Mouse (Mus musculus): ENCODE results near the gene Pwwp2a. TPM values are rescaled to one million over a fixed set of nuclear protein-coding genes. Genes with fewer than 3 reads are reported as not detected.

Pwwp2a gene
- total and polyA plus RNA-seq, 2 experiments from 2014 or later = 12.4 to 16.9 TPM

GRCm38 (mm10) chr11:43755411-43755810, 73.6 kb downstream of the Pwwp2a start:
- H3K36me3 ChIP-seq (replicated peaks; ENCODE audit: control insufficient read depth, insufficient read depth, low read length) = no peaks in the 10 kb centered on the region
- no peak overlapping the region for H3K4me2 ChIP-seq (ENCODE audit: low read depth, low read length)
- WGBS = 69% methylated on average over 5 of the region's 5 CpGs
- ATAC-seq (ENCODE audit: insufficient read depth, low read depth) (no peak), DNase-seq (ENCODE audit: low spot score) (no peak)
- H3K9me3 ChIP-seq (replicated peaks; ENCODE audit: control insufficient read depth, low read length) = no peaks in the 10 kb centered on the region
- H3K4me1 ChIP-seq (ENCODE audit: control insufficient read depth, insufficient read depth) = no peaks in the 10 kb centered on the region
- no peak overlapping the region for H3K4me3 ChIP-seq (ENCODE audit: low read depth, low read length)
- no peak overlapping the region for H3K9ac ChIP-seq (replicated peaks; ENCODE audit: low read depth, low read length)
- H3K27me3 ChIP-seq (ENCODE audit: control insufficient read depth, insufficient read depth, low read length) = no peaks in the 10 kb centered on the region
- TF ChIP-seq CTCF (IDR thresholded peaks at IDR 0.05; ENCODE audit: low read depth) (no peak), EP300 (IDR thresholded peaks at IDR 0.05; ENCODE audit: low read depth) (no peak)
- no peak overlapping the region for H3K27ac ChIP-seq (ENCODE audit: low read depth)

- no peak overlapping the region for H3K9ac ChIP-seq (replicated peaks; ENCODE audit: low read depth, low read length)
- no peak overlapping the region for H3K4me2 ChIP-seq (ENCODE audit: low read depth, low read length)
- H3K9me3 ChIP-seq (replicated peaks; ENCODE audit: control insufficient read depth, low read length) = no peaks in the 10 kb centered on the region
- H3K27ac ChIP-seq (ENCODE audit: low read depth) = no peak overlapping the region
- no peaks in the 10 kb centered on the region for H3K27me3 ChIP-seq (ENCODE audit: control insufficient read depth, insufficient read depth, low read length)
- WGBS = 48% methylated on average over 2 of the region's 2 CpGs
- DNase-seq (ENCODE audit: low spot score) (no peak), ATAC-seq (ENCODE audit: insufficient read depth, low read depth) (no peak)
- no peaks in the 10 kb centered on the region for H3K36me3 ChIP-seq (replicated peaks; ENCODE audit: control insufficient read depth, insufficient read depth, low read length)
- H3K4me3 ChIP-seq (ENCODE audit: low read depth, low read length) = no peak overlapping the region
- H3K4me1 ChIP-seq (ENCODE audit: control insufficient read depth, insufficient read depth) = no peaks in the 10 kb centered on the region
- no peak for TF ChIP-seq CTCF (IDR thresholded peaks at IDR 0.05; ENCODE audit: low read depth)
- no peak for TF ChIP-seq EP300 (IDR thresholded peaks at IDR 0.05; ENCODE audit: low read depth)
Measured at GRCm38 (mm10) chr11:43758436-43758835, 76.6 kb downstream of the Pwwp2a start.

- WGBS = 6% methylated on average over 37 of the region's 37 CpGs
- Histone ChIP-seq H3K4me2 (ENCODE audit: low read depth, low read length) (peak overlapping the region; percentile 61), H3K27ac (ENCODE audit: low read depth) (no peak overlapping the region), H3K9me3 (replicated peaks; ENCODE audit: control insufficient read depth, low read length) (no peaks in the 10 kb centered on the region), H3K9ac (replicated peaks; ENCODE audit: low read depth, low read length) (no peak overlapping the region), H3K27me3 (ENCODE audit: control insufficient read depth, insufficient read depth, low read length) (no peaks in the 10 kb centered on the region), H3K4me3 (ENCODE audit: low read depth, low read length) (peak overlapping the region; percentile 45), H3K36me3 (replicated peaks; ENCODE audit: control insufficient read depth, insufficient read depth, low read length) (no peaks in the 10 kb centered on the region), H3K4me1 (ENCODE audit: control insufficient read depth, insufficient read depth) (no peaks in the 10 kb centered on the region)
- TF ChIP-seq CTCF (IDR thresholded peaks at IDR 0.05; ENCODE audit: low read depth) (peak; percentile 93), EP300 (IDR thresholded peaks at IDR 0.05; ENCODE audit: low read depth) (no peak)
- peak; percentile 80 for ATAC-seq (ENCODE audit: insufficient read depth, low read depth)
- DNase-seq (ENCODE audit: low spot score) = peak; percentile 86
Measured at GRCm38 (mm10) chr11:43766922-43767648, 85.3 kb downstream of the Pwwp2a start.

GRCm38 (mm10) chr11:43767749-43768148, 86.0 kb downstream of the Pwwp2a start:
- H3K9ac ChIP-seq (replicated peaks; ENCODE audit: low read depth, low read length) = no peak overlapping the region
- H3K9me3 ChIP-seq (replicated peaks; ENCODE audit: control insufficient read depth, low read length) = no peaks in the 10 kb centered on the region
- TF ChIP-seq EP300 (IDR thresholded peaks at IDR 0.05; ENCODE audit: low read depth) = no peak
- no peak for TF ChIP-seq CTCF (IDR thresholded peaks at IDR 0.05; ENCODE audit: low read depth)
- no peak overlapping the region for H3K27ac ChIP-seq (ENCODE audit: low read depth)
- ATAC-seq (ENCODE audit: insufficient read depth, low read depth) (no peak), DNase-seq (ENCODE audit: low spot score) (no peak)
- no peaks in the 10 kb centered on the region for H3K4me1 ChIP-seq (ENCODE audit: control insufficient read depth, insufficient read depth)
- WGBS = 66% methylated on average over 11 of the region's 11 CpGs
- H3K4me2 ChIP-seq (ENCODE audit: low read depth, low read length) = peak overlapping the region; percentile 61; the same call in 1 of the 2 replicates
- no peaks in the 10 kb centered on the region for H3K27me3 ChIP-seq (ENCODE audit: control insufficient read depth, insufficient read depth, low read length)
- H3K4me3 ChIP-seq (ENCODE audit: low read depth, low read length) = no peak overlapping the region
- H3K36me3 ChIP-seq (replicated peaks; ENCODE audit: control insufficient read depth, insufficient read depth, low read length) = no peaks in the 10 kb centered on the region

- Histone ChIP-seq H3K9me3 (replicated peaks; ENCODE audit: control insufficient read depth, low read length) (no peaks in the 10 kb centered on the region), H3K27ac (ENCODE audit: low read depth) (no peak overlapping the region), H3K9ac (replicated peaks; ENCODE audit: low read depth, low read length) (no peak overlapping the region), H3K4me1 (ENCODE audit: control insufficient read depth, insufficient read depth) (no peaks in the 10 kb centered on the region), H3K4me3 (ENCODE audit: low read depth, low read length) (no peak overlapping the region), H3K36me3 (replicated peaks; ENCODE audit: control insufficient read depth, insufficient read depth, low read length) (no peaks in the 10 kb centered on the region), H3K4me2 (ENCODE audit: low read depth, low read length) (no peak overlapping the region), H3K27me3 (ENCODE audit: control insufficient read depth, insufficient read depth, low read length) (0 out of 2 replicates have a peak, but pooled peaks cover under 1% of the 10 kb centered on the region)
- TF ChIP-seq CTCF (IDR thresholded peaks at IDR 0.05; ENCODE audit: low read depth) (no peak), EP300 (IDR thresholded peaks at IDR 0.05; ENCODE audit: low read depth) (no peak)
- 86% methylated on average over 4 of the region's 4 CpGs for WGBS
- no peak for DNase-seq (ENCODE audit: low spot score)
- ATAC-seq (ENCODE audit: insufficient read depth, low read depth) = no peak
Measured at GRCm38 (mm10) chr11:43770110-43770509, 88.3 kb downstream of the Pwwp2a start.

Other genes with a start within 250 kb of the Pwwp2a start
- 7.2 and 8.0 TPM in 2 replicates for gene Slu7, start 248.3 kb upstream of the Pwwp2a start, total RNA-seq (2014; rRNA removed; ENCODE audit: low replicate concordance)
- gene Slu7, start 248.3 kb upstream of the Pwwp2a start, polyA plus RNA-seq (2015; fragmentation: Nextera tagmentation; extraction: Ambion mirVana) = 31.7 and 36.0 TPM in 2 replicates
- gene C1qtnf2, start 207.7 kb upstream of the Pwwp2a start, total RNA-seq (2014; rRNA removed; ENCODE audit: low replicate concordance) = 6.3 and 14.3 TPM in 2 replicates
- 13.9 and 14.0 TPM in 2 replicates for gene C1qtnf2, start 207.7 kb upstream of the Pwwp2a start, polyA plus RNA-seq (2015; fragmentation: Nextera tagmentation; extraction: Ambion mirVana)
- gene Ccnjl, start 153.2 kb upstream of the Pwwp2a start, total RNA-seq (2014; rRNA removed; ENCODE audit: low replicate concordance) = 8.9 and 10.8 TPM in 2 replicates
- gene Ccnjl, start 153.2 kb upstream of the Pwwp2a start, polyA plus RNA-seq (2015; fragmentation: Nextera tagmentation; extraction: Ambion mirVana) = 10.1 and 11.7 TPM in 2 replicates
- 0.08 and 1.0 TPM in 2 replicates for gene 4933415A04Rik, start 95.0 kb upstream of the Pwwp2a start, total RNA-seq (2014; rRNA removed; ENCODE audit: low replicate concordance)
- gene 4933415A04Rik, start 95.0 kb upstream of the Pwwp2a start, polyA plus RNA-seq (2015; fragmentation: Nextera tagmentation; extraction: Ambion mirVana) = 4.8 and 5.5 TPM in 2 replicates
- not detected in 2 replicates for gene Fabp6, start 80.5 kb upstream of the Pwwp2a start, total RNA-seq (2014; rRNA removed; ENCODE audit: low replicate concordance)
- not detected in 2 replicates for gene Fabp6, start 80.5 kb upstream of the Pwwp2a start, polyA plus RNA-seq (2015; fragmentation: Nextera tagmentation; extraction: Ambion mirVana)
- gene Ttc1, start 66.0 kb downstream of the Pwwp2a start, total RNA-seq (2014; rRNA removed; ENCODE audit: low replicate concordance) = 16.4 and 30.5 TPM in 2 replicates
- gene Ttc1, start 66.0 kb downstream of the Pwwp2a start, polyA plus RNA-seq (2015; fragmentation: Nextera tagmentation; extraction: Ambion mirVana) = 66.8 and 68.7 TPM in 2 replicates
- 36.4 and 56.4 TPM in 2 replicates for gene Adra1b, start 219.2 kb downstream of the Pwwp2a start, total RNA-seq (2014; rRNA removed; ENCODE audit: low replicate concordance)
- gene Adra1b, start 219.2 kb downstream of the Pwwp2a start, polyA plus RNA-seq (2015; fragmentation: Nextera tagmentation; extraction: Ambion mirVana) = 24.5 and 25.1 TPM in 2 replicates